In the genomic region with DNA sequence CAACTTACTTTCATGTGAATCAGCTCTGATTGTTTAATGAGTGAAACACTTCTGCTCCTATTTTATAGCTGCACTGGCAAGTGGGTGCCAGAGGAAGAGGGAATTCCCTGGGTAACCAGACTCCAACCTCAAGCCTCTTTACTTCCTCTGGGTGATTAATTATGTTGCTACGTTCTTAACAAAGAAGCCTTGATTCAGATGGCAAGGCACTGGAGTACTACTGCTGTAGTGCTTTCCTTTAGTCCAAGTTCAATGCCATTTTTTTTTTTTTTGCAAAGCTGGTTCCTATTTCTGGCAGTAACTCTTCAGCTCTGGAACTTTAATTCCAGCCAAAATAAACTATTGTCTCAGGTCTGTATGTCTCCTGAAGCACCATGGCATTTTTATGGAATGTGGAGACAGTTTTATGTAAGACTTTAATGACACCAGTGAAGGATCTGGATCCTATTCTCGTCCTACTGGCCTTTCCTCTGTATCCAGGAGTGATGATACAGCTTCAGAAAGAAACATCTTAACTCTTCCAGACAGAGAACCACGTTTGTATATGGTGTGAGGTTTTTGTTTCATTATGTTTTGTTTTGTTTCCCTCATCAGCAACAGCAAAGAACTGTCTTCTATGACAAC, we compare ENCODE assay signal across 34 mouse cellular contexts. TPM values are rescaled to one million over a fixed set of nuclear protein-coding genes. Genes with fewer than 3 reads are reported as not detected.
DNase-seq lines count a peak whose midpoint lies in the region; ATAC-seq and TF ChIP-seq lines count a peak whose summit lies in the region.
"Had no signal": no experiment of that assay in that cellular context is flagged by ENCODE, and none has a peak within 500 bp of the region (broad histone marks: within the 10 kb centered on the region; RNA-seq: fewer than 3 reads in every experiment).

No protein-coding gene starts in this region.

- H3K9ac ChIP-seq in embryonic facial prominence, embryonic 14.5 days (ENCODE audit: low read depth, low read length) = no peak overlapping the region
- no peak overlapping the region for H3K9ac ChIP-seq in kidney, embryonic 16.5 days (replicated peaks; ENCODE audit: low read length)
- H3K9ac ChIP-seq in neural tube, embryonic 14.5 days (replicated peaks; ENCODE audit: low read depth, low read length) = no peak overlapping the region
- H3K9ac ChIP-seq: heart, embryonic 13.5 days; limb, embryonic 12.5 days; liver, embryonic 12.5 days; liver, postnatal 0 days; neural tube, embryonic 12.5 days had no signal

- no peak overlapping the region for H3K4me3 ChIP-seq in embryonic facial prominence, embryonic 14.5 days (ENCODE audit: low read depth, low read length)
- no peak overlapping the region for H3K4me3 ChIP-seq in embryonic facial prominence, embryonic 10.5 days
- no peak overlapping the region for H3K4me3 ChIP-seq in kidney, embryonic 16.5 days (ENCODE audit: low read length)
- no peak overlapping the region for H3K4me3 ChIP-seq in kidney, adult 2 months (ENCODE audit: insufficient read depth, low read depth, low read length)
- H3K4me3 ChIP-seq in neural tube, embryonic 14.5 days (ENCODE audit: low read depth, low read length) = no peak overlapping the region
- H3K4me3 ChIP-seq: heart, adult 2 months; heart, embryonic 13.5 days; limb, embryonic 12.5 days; liver, embryonic 12.5 days; neural tube, embryonic 12.5 days had no signal

- WGBS in embryonic facial prominence, embryonic 14.5 days = 37% methylated on average over 3 of the region's 3 CpGs
- 53% methylated on average over 3 of the region's 3 CpGs for WGBS in embryonic facial prominence, embryonic 10.5 days
- 15% methylated on average over 3 of the region's 3 CpGs for WGBS in kidney, embryonic 16.5 days
- WGBS in kidney, adult 2 months = 22% methylated on average over 3 of the region's 3 CpGs
- 21% methylated on average over 3 of the region's 3 CpGs for WGBS in neural tube, embryonic 14.5 days

- H3K27ac ChIP-seq in embryonic facial prominence, embryonic 14.5 days (replicated peaks; ENCODE audit: low read depth, low read length) = no peak overlapping the region
- no peak overlapping the region for H3K27ac ChIP-seq in embryonic facial prominence, embryonic 10.5 days (replicated peaks)
- no peak overlapping the region for H3K27ac ChIP-seq in kidney, embryonic 16.5 days (ENCODE audit: low read length)
- H3K27ac ChIP-seq in kidney, adult 2 months (ENCODE audit: insufficient read depth, low read depth, low read length) = no peak overlapping the region
- H3K27ac ChIP-seq in neural tube, embryonic 14.5 days (ENCODE audit: low read depth, low read length) = no peak overlapping the region
- H3K27ac ChIP-seq: heart, adult 2 months; heart, embryonic 13.5 days; limb, embryonic 12.5 days; liver, embryonic 12.5 days; macrophage; neural tube, embryonic 12.5 days; stomach, postnatal 0 days had no signal

- no peak overlapping the region for H3K4me2 ChIP-seq in embryonic facial prominence, embryonic 14.5 days (ENCODE audit: low read depth, low read length)
- no peak overlapping the region for H3K4me2 ChIP-seq in kidney, embryonic 16.5 days (replicated peaks; ENCODE audit: low read depth, low read length)
- no peak overlapping the region for H3K4me2 ChIP-seq in neural tube, embryonic 14.5 days (ENCODE audit: low read depth, low read length)
- H3K4me2 ChIP-seq: heart, embryonic 13.5 days; limb, embryonic 12.5 days; liver, embryonic 12.5 days; neural tube, embryonic 12.5 days had no signal

- H3K4me1 ChIP-seq in embryonic facial prominence, embryonic 14.5 days (ENCODE audit: control insufficient read depth, insufficient read depth, low read length) = no peaks in the 10 kb centered on the region
- no peaks in the 10 kb centered on the region for H3K4me1 ChIP-seq in embryonic facial prominence, embryonic 10.5 days
- H3K4me1 ChIP-seq in kidney, embryonic 16.5 days (ENCODE audit: insufficient read depth, low read length) = peaks cover 6% of the 10 kb centered on the region; the same call in 1 of the 2 replicates
- no peaks in the 10 kb centered on the region for H3K4me1 ChIP-seq in kidney, adult 2 months (ENCODE audit: control insufficient read depth, insufficient read depth, low read length)
- H3K4me1 ChIP-seq in neural tube, embryonic 14.5 days (ENCODE audit: control insufficient read depth, insufficient read depth, low read length) = no peaks in the 10 kb centered on the region
- H3K4me1 ChIP-seq: heart, embryonic 13.5 days; liver, embryonic 12.5 days; neural tube, embryonic 12.5 days had no signal

- no peaks in the 10 kb centered on the region for H3K36me3 ChIP-seq in embryonic facial prominence, embryonic 14.5 days (ENCODE audit: control insufficient read depth, insufficient read depth, low read length)
- no peaks in the 10 kb centered on the region for H3K36me3 ChIP-seq in embryonic facial prominence, embryonic 10.5 days (replicated peaks)
- no peaks in the 10 kb centered on the region for H3K36me3 ChIP-seq in kidney, embryonic 16.5 days (ENCODE audit: insufficient read depth, low read length)
- no peaks in the 10 kb centered on the region for H3K36me3 ChIP-seq in kidney, adult 2 months (ENCODE audit: control insufficient read depth, insufficient read depth, low read length)
- no peaks in the 10 kb centered on the region for H3K36me3 ChIP-seq in neural tube, embryonic 14.5 days (ENCODE audit: control insufficient read depth, insufficient read depth, low read length)
- H3K36me3 ChIP-seq: heart, embryonic 13.5 days; limb, embryonic 12.5 days; liver, embryonic 12.5 days; neural tube, embryonic 12.5 days had no signal

- TF ChIP-seq POLR2A in kidney, adult 2 months (IDR thresholded peaks at IDR 0.05; ENCODE audit: low read depth, low read length) = no peak

- DNase-seq in embryonic facial prominence, embryonic 14.5 days (ENCODE audit: low spot score) = peak; percentile 9
- DNase-seq in embryonic facial prominence, embryonic 10.5 days (ENCODE audit: low spot score) = no peak
- DNase-seq in kidney, adult 2 months = no peak
- DNase-seq in neural tube, embryonic 10.5 days (ENCODE audit: extremely low spot score, low spot score) = no peak
- no peak for DNase-seq in adrenal gland, postnatal 14 days
- no peak for DNase-seq in frontal cortex, postnatal 14 days (ENCODE audit: low spot score in 2 of 2)
- DNase-seq: adrenal gland, postnatal 36 days; cerebellum, adult 2 months; cerebellum, postnatal 25 days; heart, adult 2 months; heart, postnatal 10 days; kidney, postnatal 14 days; liver, postnatal 0 days; midbrain, embryonic 14.5 days; right cerebral cortex, postnatal 4 days; thymus, adult 18-20 months; thymus, postnatal 25 days had no signal

- TF ChIP-seq CTCF in kidney, adult 2 months (conservative IDR thresholded peaks at IDR 0.05; ENCODE audit: insufficient read depth, insufficient read length, low read depth, low read length) = no peak

- ATAC-seq in embryonic facial prominence, embryonic 14.5 days (ENCODE audit: low read depth) = no peak
- ATAC-seq in kidney, embryonic 16.5 days (ENCODE audit: low FRiP score, low TSS enrichment) = peak; percentile 90
- ATAC-seq in neural tube, embryonic 14.5 days (ENCODE audit: low read depth) = peak; percentile 38; the same call in 1 of the 2 replicates
- ATAC-seq: CD4-positive, CD25-positive, alpha-beta regulatory T cell, adult 4 months; forebrain, embryonic 16.5 days; intestine, embryonic 16.5 days; liver, embryonic 12.5 days; liver, postnatal 0 days; lung, postnatal 0 days had no signal

- H3K9me3 ChIP-seq in embryonic facial prominence, embryonic 14.5 days (ENCODE audit: control insufficient read depth, low read length) = no peaks in the 10 kb centered on the region
- H3K9me3 ChIP-seq in embryonic facial prominence, embryonic 10.5 days = no peaks in the 10 kb centered on the region
- no peaks in the 10 kb centered on the region for H3K9me3 ChIP-seq in kidney, embryonic 16.5 days (ENCODE audit: low read length)
- no peaks in the 10 kb centered on the region for H3K9me3 ChIP-seq in neural tube, embryonic 14.5 days (ENCODE audit: control insufficient read depth, low read length)
- H3K9me3 ChIP-seq: heart, embryonic 13.5 days; limb, embryonic 12.5 days; liver, embryonic 12.5 days; neural tube, embryonic 12.5 days had no signal

- no peaks in the 10 kb centered on the region for H3K27me3 ChIP-seq in embryonic facial prominence, embryonic 14.5 days (replicated peaks; ENCODE audit: control insufficient read depth, insufficient read depth, low read length)
- no peaks in the 10 kb centered on the region for H3K27me3 ChIP-seq in embryonic facial prominence, embryonic 10.5 days (replicated peaks; ENCODE audit: low read depth, poor library complexity, severe bottlenecking)
- H3K27me3 ChIP-seq in kidney, embryonic 16.5 days (ENCODE audit: insufficient read depth, low read length) = no peaks in the 10 kb centered on the region
- no peaks in the 10 kb centered on the region for H3K27me3 ChIP-seq in kidney, adult 2 months (replicated peaks; ENCODE audit: control insufficient read depth, insufficient read depth, low read length)
- H3K27me3 ChIP-seq in neural tube, embryonic 14.5 days (ENCODE audit: control insufficient read depth, insufficient read depth, low read length) = no peaks in the 10 kb centered on the region
- H3K27me3 ChIP-seq: heart, embryonic 13.5 days; limb, embryonic 12.5 days; liver, embryonic 12.5 days; neural tube, embryonic 12.5 days had no signal

RNA-seq across cellular contexts. Expression of gene Meox2, which starts 33.9 kb away (rescaled TPM):
- 24.2 and 24.6 TPM in 2 replicates for polyA plus RNA-seq in embryonic facial prominence, embryonic 14.5 days (2014; fragmentation: Nextera tagmentation; extraction: Ambion mirVana)
- polyA plus RNA-seq in embryonic facial prominence, embryonic 10.5 days (2016; fragmentation: Nextera tagmentation; extraction: Ambion mirVana) = 0.70 and 2.7 TPM in 2 replicates
- 8.5 and 12.5 TPM in 2 replicates for polyA plus RNA-seq in kidney, embryonic 16.5 days (2015; fragmentation: Nextera tagmentation; extraction: Ambion mirVana)
- 0.88 and 1.0 TPM in 2 replicates for polyA plus RNA-seq in kidney, adult 2 months (2012; rRNA removed)
- polyA plus RNA-seq in neural tube, embryonic 14.5 days (2014; fragmentation: Nextera tagmentation; extraction: Ambion mirVana) = 0.31 and 2.3 TPM in 2 replicates
- 8.6 and 13.1 TPM in 2 replicates for total RNA-seq in adrenal gland, postnatal 14 days (2021)
- total RNA-seq: hematopoietic stem cell, adult 5-6 weeks; layer of hippocampus, adult 18-20 months; layer of hippocampus, postnatal 10 days; left cerebral cortex, adult 18-20 months; megakaryocyte-erythroid progenitor cell, adult 5-6 weeks had no signal
- polyA plus RNA-seq: CD4-positive, CD25-positive, alpha-beta regulatory T cell, adult 4 months; cerebellum, adult 2 months; forebrain, embryonic 16.5 days; macrophage had no signal
